Mouse (Mus musculus): ENCODE measurements at regions not wholly inside any gene's neighbourhood (a gene's known extent, or its start where the extent isn't known, plus 50 kb on each side); places are given as distances from the start of the nearest gene placed in this dataset.

DNA sequence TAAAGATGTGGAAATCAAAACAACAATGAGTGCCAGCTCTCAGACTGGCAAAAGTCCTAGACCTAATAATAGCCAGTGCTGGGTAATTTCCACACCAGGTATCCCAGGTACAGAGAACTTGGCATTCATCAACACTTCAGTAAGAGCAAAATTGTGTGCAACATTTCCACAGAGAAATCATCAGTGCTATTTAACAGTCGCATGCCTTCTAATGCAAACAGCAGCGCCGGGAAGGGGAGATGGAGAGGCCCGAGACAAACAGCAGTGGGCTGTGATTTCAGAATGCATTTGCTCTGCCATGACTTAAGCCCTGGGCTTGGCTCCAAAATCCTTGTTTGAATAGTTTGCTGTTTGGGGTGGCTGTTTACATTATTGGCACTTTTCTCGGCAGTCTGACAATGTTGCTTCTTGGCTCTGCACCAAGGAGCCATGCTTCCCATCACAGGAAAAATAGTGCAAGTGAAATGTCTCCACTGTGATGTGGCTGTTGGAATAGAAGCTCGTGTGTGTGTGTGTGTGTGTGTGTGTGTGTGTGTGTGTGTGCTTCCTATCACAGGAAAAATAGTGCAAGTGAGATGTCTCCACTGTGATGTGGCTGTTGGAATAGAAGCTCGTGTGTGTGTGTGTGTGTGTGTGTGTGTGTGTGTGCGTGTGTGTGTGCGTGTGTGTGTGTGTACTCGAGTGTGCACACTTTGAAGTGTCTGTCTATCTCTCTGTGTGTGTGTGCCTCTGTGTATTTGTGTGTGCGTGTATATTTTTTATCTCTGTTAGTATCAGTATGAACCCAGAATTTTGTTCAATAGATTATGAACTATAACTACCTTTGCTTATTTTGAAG is 190.1 kb upstream of the Cdyl start:
- DNase-seq (ENCODE audit: low spot score in 2 of 2), result no peak

GRCm38 (mm10) chr13:35478226-35478625 is 181.4 kb upstream of the Cdyl start:
- DNase-seq (ENCODE audit: low spot score in 2 of 2), result no peak

- no peak for DNase-seq (ENCODE audit: low spot score in 2 of 2)
Observed at GRCm38 (mm10) chr13:35482340-35482739, 177.3 kb upstream of the Cdyl start.

- DNase-seq (ENCODE audit: low spot score in 2 of 2), result no peak
Observed at GRCm38 (mm10) chr13:35486125-35486524, 173.5 kb upstream of the Cdyl start.

GRCm38 (mm10) chr13:35499776-35500175 is 159.9 kb upstream of the Cdyl start:
- no peak for DNase-seq (ENCODE audit: low spot score in 2 of 2)

DNA sequence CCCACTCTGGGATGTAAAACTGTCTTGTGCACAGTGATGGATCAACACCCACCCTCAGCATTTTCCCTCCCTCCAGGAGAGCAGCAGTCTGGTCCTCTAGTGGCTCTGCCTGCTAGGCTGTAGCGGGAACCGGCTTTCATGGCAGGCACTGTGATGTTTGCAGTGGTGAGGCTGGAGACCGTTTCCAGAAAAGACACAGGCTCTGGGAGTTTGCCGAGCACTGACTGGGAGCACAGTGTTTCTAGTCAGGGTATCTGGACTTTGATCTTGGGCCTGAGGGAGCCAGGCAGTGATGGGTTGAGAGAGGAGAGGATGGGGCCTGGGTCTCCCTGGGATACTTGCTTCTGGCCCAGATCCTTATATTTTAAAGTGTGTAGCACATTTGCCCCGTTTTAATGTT is 158.7 kb upstream of the Cdyl start:
- no peak for DNase-seq (ENCODE audit: low spot score in 2 of 2)

- no peak for DNase-seq (ENCODE audit: low spot score in 2 of 2)
Observed at GRCm38 (mm10) chr13:35501351-35502146, 158.1 kb upstream of the Cdyl start.

DNA sequence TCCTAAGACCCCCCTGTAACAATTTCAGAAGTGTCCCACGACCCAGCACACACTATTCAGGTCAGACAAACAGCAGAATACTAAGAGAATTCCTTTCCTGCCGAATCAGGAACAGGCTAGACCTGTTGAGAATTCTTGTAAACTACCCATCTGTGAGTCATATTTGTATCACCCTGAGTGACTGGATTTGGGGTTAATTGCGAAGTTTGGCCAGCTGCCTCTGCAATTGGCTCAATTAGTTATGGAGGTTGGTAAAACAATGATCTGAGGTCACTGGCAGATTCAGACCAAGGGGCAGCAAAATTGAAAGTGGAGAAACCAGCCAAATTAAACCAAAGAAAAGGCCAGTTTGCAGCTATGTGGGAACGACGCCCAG is 157.5 kb upstream of the Cdyl start:
- no peak for DNase-seq (ENCODE audit: low spot score in 2 of 2)

- no peak for DNase-seq (ENCODE audit: low spot score in 2 of 2)
Observed at GRCm38 (mm10) chr13:35503362-35503821, 156.2 kb upstream of the Cdyl start.

DNA sequence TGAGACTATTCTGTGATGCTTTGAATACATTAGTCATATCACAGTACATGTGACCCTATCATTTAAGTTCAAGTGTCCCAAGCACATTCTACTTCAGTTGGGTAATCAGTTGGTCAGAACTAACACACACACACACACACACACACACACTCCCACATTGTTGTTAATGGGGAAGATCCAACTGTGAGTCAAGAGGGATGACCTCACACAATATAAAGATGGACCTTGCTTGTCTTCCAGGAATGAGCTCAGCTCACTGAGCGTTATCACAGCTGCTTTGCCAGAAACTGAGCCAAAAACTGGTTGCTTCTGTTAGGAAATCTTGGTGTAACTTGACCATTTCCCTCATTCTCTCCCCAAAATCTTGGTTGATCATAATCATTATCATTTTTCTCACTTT is 152.4 kb upstream of the Cdyl start:
- DNase-seq (ENCODE audit: low spot score in 2 of 2), result no peak

GRCm38 (mm10) chr13:35512029-35512507 is 147.6 kb upstream of the Cdyl start:
- no peak for DNase-seq (ENCODE audit: low spot score in 2 of 2)

DNA sequence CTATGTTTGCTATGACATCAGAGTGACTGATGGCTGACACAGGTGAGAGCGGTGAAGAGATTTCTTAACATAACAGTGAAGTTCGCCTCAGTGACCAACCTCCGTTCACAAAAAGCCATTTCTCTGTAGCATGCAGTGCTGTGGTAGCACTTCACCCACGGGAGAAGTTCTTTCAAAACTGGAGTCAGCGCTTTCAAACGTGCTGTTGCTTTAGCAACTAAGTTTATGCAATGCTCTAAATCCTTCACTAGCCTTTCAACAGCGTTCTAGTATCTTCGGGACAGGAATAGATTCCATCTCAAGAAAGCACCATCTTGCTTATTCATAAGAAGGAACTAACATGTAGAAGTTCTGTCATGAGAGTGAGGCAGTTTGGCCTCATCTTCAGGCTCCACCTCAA is 146.5 kb upstream of the Cdyl start:
- no peak for DNase-seq (ENCODE audit: low spot score in 2 of 2)

GRCm38 (mm10) chr13:35515291-35515690 is 144.3 kb upstream of the Cdyl start:
- DNase-seq (ENCODE audit: low spot score in 2 of 2), result no peak

- DNase-seq (ENCODE audit: low spot score in 2 of 2), result no peak
Observed at GRCm38 (mm10) chr13:35517692-35518091, 141.9 kb upstream of the Cdyl start.

- DNase-seq (ENCODE audit: low spot score in 2 of 2), result no peak
Observed at GRCm38 (mm10) chr13:35522272-35522671, 137.4 kb upstream of the Cdyl start.

- no peak for DNase-seq (ENCODE audit: low spot score in 2 of 2)
Observed at GRCm38 (mm10) chr13:35529577-35529976, 130.1 kb upstream of the Cdyl start.

DNA sequence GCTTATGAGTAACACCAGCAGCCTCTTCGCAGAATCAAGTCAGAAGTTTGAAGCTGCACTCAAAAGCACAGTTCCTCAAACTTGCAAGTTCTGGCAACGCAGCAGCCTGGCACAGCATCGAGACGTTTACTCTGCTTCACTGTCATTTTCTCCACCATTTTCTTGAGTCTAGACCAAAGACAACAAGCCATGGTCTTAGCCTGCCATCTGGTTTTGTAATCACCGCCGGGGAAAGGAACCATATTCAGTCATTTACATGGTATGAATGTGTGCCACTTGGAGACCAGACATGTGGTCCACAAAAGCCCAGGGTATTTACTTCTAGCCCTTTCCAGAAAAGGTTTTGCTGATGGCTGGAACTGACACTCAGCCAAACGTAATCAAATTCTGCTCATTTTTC is 122.5 kb upstream of the Cdyl start:
- DNase-seq (ENCODE audit: low spot score in 2 of 2), result no peak

DNA sequence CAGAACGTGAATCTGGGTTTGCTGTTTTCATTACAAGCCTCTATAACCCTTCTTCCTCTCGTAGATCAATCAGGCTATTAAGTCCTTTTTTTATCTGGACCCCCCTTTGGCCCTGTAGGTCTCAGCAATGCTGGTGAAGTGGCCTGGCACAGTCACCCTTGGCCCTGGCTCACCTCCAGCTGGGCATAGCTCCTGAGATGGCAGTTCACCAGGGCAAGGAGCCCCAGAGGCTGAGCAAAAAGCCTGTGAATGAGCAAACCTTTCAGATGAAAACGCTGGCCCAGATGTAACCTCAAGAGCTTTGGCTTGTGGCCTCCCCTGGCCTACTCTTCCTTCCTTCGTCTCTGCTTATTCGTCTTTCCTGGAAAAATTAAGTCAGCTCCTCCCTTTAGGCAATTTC is 121.7 kb upstream of the Cdyl start:
- DNase-seq (ENCODE audit: low spot score in 2 of 2), result no peak

DNA sequence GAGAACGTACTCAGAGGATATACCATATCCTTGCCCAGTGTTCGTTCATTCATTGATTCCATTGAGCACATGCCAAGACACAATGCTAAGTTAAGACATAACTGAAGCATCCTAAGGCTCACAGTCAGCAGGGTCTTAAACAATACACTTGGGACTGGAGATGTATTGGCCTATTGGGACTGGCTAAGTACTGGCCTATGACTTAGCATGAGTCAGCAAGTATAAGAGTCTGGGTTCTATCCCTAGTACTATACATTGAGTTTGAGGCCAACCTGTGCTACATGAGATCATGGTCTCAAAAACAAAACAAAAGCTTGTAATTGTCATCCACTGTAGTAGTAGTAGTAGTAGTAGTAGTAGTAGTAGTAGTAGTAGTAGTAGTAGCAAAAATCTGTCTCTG is 119.2 kb upstream of the Cdyl start:
- DNase-seq (ENCODE audit: low spot score in 2 of 2), result no peak

GRCm38 (mm10) chr13:35541053-35541452 is 118.6 kb upstream of the Cdyl start:
- no peak for DNase-seq (ENCODE audit: low spot score in 2 of 2)

DNA sequence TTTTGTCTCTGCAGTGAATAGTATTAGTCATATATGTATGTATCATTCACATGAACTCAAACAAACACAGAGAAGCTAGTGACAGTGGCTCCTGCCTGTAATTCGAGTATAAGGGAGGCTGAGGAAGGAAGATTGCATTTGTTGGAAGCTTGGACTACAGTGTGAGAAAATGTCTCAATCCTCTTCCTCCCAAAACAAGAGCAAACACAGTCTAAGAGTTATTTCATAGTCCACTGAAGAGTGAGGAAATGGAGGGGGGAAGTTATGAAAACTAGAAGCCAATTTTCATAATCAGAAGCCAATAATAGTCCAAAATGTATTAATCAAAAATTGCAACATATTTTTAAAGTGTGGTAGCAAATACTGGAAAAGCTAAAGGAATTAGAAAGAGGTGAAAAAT is 95.6 kb upstream of the Cdyl start:
- DNase-seq (ENCODE audit: low spot score in 2 of 2), result no peak

DNA sequence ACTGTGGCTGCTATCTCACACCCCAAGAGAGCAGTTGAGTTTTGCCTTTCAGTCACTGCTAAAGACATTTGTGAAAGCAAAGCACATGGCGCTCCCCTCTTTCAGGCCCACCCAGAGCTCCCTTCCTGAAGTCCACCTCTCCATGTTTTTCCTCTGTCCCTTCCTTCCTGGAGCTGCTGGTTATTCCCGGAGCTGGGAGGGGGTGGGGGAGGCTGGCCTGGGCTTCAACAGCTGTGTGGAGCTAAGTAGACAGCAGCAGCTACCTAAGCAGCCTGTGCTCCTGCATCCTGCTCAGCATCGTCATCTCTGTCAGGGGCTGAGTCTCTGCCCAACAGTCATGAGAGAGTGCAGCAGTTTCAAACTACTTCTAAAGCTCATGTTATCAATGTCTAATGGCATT is 78.0 kb upstream of the Cdyl start:
- DNase-seq (ENCODE audit: low spot score in 2 of 2), result no peak

DNA sequence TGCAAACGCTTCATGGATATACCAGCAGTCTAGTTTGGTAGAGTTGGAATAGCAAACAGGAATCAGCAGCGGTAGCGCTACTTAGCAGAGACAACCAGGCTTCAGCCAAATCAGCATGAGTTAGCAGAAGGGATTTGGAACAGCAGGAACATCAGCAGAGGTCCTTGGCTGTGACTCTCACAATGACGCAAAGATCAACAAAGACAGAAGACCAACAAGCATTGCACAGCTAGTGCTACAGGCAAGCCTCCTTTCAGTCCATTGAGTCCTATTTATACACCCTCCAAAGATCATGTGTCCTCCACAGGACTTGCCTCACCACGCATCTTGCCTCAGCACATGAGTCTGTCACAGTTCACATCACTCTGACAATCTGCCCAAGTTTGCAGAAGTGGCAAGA is 61.6 kb upstream of the Cdyl start:
- peak in 1 of 2 experiments; percentile 34 for DNase-seq (ENCODE audit: low spot score in 2 of 2)
